Mouse (Mus musculus) retina, adult 2 months (tissue): Measurements from ENCODE around the gene Jph4.

ENCODE experiments used
- DNase-seq: peaks from one replicate; pipeline ENCODE4 v3.0.0-alpha.2; 2012; ENCODE audit warnings: low read depth, low spot score

The Jph4 gene

GRCm38 (mm10) chr14:55118852-55119251 lies 2.1 kb upstream of the Jph4 start:
- DNase-seq = no peak

GRCm38 (mm10) chr14:55115846-55116245 lies 889 bp downstream of the Jph4 start:
- no peak for DNase-seq

GRCm38 (mm10) chr14:55114759-55115701 lies 1.7 kb downstream of the Jph4 start:
- no peak for DNase-seq

- no peak for DNase-seq
Measured at GRCm38 (mm10) chr14:55113975-55114645, 2.6 kb downstream of the Jph4 start.

DNA sequence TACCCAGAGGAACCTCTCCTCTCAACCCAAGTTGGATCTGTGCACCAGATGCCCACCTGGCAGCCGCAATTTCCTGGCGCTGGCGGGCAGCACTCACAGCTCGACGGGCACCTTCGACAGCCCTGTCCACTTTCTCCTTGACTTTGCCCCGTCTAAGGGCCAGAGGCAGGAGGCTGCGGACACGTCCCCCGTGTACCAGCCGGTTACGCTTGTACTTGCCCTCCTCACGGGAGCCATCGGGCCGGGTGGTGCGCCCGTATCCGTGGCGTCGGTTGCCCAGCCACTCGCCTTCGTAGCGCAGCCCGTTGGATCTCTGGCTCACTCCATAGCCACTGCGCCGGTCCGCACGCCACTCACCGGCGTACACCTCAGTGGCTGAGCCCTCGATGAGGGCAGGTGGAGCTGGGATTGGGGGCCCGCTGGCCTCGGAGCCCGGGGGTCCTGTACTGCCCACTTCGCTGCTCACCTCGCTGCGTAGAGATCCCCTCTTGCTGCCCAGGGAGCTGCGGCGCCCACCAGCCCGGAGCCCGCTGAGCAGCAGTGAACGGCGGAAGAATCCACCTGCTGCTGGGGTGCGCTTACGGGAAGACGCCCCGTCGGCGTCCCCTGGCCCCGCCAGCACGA lies 3.3 kb downstream of the Jph4 start:
- no peak for DNase-seq

DNA sequence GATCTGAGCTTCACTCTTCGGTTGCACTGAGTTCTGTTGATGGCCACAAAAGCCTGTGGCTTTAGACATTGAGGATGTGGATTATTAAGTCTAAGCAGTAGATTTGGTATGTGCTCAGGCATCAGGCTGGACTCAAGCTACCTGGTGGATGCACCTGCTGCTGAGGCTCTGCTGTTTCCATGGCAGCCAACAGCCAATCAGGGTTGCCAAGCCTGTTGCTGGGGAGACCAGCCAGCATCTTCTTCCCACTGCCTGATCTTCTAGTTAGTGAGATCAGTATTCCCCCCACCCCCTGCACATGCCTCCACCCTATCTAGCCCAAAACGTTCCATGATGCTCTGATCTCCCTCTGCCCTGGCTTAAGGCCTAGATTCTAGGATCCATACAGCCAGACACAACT lies 5.0 kb downstream of the Jph4 start:
- DNase-seq = no peak

- DNase-seq = no peak
Measured at GRCm38 (mm10) chr14:55110076-55110475, 6.7 kb downstream of the Jph4 start.

DNA sequence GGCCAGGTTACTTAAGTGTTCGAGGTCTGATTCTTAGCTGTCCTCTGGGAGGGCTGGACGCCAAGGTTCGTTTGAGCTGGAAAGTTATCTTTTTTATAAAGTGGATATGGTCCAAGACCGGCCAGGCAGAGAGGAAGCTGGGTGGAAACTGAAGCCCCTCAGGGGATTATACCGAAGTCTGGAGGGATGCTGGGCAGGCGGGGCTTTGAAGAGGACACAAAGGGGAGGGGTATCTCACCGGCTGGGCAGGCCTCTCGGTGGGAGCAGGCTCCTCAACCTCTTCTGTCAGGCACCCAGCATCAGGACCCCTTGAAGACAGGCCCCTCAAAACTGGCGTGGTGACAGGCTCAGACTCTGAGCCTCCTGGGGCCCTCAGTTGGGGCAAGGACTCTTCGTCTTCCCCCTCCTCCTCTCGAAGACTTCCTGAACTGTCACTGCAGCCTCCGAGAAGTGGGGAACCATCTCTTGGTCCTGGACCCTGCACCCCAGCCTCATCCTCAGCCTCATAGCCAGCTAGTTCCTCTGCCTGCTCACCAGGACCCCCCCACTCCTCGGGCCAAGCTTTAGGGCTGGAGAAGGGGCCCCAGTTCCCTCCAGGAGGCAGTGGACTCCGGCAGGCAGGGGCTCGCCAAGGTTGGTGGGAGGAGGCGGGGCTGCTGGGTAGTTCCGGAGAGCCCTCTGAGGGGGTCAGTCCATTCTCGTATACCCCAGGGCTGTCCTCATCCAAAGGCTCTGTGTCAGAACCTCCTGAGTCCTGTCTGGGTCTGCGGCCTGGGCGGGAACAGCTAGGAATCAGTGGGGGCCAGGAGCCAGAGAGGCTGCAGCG lies 7.5 kb downstream of the Jph4 start:
- DNase-seq = no peak

GRCm38 (mm10) chr14:55108202-55108870 lies 8.4 kb downstream of the Jph4 start:
- DNase-seq = no peak

DNA sequence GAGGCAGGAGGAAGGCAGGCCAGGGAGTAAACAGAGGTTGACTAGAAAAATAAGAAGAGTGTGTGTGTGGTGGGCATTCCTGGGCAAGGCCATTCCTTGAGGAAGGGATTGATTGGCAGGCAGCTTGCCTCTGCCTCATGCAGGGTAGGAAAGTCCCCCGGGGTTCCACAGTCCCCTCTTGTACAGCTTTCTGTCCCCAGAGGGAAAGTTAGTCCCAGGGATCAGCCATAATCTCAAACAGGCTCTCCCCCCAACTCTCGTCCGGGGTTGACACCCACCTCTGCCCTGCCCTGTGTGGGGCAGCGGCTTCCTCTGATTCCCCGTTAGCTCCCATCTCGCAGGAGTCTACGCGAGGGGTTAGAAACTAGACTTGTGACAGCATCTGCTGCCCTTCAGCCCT lies 9.7 kb downstream of the Jph4 start:
- DNase-seq = no peak

DNA sequence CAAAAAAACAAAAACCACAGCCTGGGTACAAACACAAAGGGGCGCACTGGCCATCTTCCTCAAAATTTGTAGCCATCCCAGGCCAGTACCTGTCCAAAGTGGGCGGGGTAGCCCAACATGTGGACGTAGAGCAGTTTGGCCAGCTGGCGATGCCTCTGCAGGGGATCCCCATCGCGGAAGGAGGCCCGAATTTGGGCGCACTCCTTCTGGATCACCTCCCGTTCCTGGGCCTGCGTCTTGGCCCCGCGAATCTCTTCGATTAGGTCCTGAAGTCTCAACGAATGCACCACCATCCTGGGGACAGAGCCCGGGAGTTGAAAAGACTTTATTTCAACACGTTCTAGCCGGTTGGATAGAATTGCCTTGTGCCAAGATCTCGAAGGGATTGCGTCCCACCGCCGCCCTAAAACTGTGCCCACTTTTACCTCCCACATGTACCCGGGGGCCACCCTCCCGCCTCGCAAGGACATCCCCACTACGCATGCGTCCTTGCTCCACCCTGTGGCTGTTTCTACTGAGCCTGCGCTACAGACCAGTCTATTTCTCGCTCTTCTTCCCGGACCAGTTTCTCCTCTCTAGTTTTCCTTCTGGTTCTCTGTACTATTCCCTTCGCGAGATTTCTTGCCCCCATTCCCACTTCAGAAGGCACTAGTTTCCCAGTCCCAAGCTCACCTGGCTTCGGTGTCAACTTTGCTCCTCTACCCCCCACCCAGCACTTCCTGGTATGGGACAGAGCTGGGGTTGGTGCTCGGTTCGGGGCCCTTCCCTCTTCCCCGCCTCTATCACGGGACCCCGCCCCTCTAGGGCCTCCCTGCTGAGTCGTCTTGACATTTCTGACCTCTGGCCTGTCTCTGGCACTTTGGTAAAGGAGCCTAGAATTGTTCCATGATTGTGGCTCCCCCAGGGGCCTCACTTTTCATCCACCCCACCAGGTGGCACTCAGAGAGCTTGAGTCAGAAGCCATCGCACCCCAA lies 10.6 kb downstream of the Jph4 start, which contains the start of gene Ap1g2:
Ap1g2 (minus strand) TSS at position 758 of the 974 bp plus-strand sequence.
- DNase-seq = no peak

- no peak for DNase-seq
Measured at GRCm38 (mm10) chr14:55105386-55105785, 11.3 kb downstream of the Jph4 start.

DNA sequence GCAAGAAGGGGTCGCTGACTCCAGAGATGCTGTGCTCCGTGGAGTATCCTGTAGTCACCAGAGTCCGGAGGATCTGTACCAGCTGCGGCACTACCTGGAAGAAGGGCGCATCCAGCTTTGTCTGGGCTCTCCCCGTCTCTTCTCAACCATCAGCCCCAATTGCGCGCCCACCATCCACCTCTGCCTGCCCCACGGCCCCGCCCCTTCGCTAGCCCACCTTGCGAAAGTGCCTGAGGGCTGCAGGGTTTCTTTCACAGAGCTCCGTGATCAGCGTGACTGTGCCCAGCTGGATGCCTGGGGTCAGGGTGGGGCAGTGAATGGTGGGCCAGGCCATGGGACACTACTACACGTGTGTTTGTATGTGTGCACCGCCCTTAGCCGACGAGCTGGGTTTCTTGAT lies 12.4 kb downstream of the Jph4 start:
- DNase-seq = no peak

DNA sequence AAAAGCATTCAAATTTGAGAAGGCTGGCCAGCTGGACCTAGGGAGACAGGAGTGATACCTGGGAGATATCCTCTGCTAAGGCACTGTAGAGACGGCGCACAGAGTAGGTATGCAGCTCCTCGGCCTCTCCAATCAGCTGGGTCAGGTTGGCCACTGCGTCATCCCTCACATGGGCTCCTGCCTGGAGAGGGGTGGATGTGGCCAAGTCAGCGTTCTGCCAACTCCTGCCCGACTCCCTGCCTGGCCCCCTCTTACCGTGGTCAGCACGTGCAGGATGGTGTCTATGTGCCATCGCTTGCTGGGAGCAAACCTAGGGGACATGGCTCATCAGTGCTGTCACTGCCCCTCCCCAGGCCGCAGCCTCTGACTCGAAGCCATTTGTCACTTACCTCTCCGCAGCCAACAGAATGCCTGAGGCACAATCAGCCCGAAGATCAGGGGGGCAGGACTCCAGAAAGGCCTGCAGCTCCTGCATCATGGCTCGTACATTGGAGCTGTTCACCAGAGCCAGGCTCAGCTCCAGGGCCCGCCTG lies 14.4 kb downstream of the Jph4 start:
- no peak for DNase-seq

- no peak for DNase-seq
Measured at GRCm38 (mm10) chr14:55101592-55101991, 15.1 kb downstream of the Jph4 start.

DNA sequence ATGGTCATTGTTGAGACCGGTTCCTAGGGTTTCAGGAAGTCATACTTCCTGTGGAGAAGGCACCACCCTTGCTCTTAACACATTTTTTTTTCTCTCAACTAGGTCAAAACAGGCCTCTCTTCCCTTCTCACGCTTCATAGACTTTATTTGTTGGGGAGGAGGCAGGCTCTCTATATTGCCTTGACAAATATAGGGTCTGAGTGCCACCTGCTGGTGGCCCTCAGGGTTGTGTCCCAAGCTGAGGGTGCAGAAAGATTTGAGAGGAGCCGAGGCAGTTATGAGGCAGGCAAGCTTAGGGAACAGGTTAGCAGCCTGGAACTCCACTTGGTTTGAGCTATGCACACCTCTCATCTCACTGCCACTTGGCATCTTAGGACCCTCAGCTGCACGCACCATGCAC lies 18.7 kb downstream of the Jph4 start:
- DNase-seq = no peak

DNA sequence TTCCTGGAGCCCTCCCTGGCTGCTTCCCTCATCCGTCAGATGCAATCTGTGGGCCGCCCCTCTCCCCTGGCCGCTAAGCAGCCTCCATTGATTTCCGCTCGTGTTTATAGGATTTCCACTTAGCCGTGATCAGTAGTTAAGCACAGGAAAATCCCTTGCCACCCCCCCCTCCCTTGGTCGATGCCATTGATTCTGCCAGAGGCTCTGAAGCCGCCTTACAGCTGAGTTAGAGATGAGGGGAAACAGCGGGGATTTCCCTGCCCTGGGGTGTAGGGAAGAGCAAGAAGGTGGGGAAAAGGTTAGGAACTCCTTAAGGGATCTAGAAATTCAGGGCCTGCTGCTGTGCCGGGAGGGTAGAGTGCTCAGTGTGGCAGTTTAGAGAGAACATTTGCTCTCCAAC lies 19.1 kb downstream of the Jph4 start:
- no peak for DNase-seq

- DNase-seq = no peak
Measured at GRCm38 (mm10) chr14:55096573-55097087, 20.1 kb downstream of the Jph4 start.

GRCm38 (mm10) chr14:55095671-55096070 lies 21.1 kb downstream of the Jph4 start:
- no peak for DNase-seq
